Mouse (Mus musculus): ENCODE results near the gene Cavin2. TPM values are rescaled to one million over a fixed set of nuclear protein-coding genes. Genes with fewer than 3 reads are reported as not detected.

Cavin2 gene
- total RNA-seq, 1 experiment from 2014 or later: 25.9 TPM

DNA sequence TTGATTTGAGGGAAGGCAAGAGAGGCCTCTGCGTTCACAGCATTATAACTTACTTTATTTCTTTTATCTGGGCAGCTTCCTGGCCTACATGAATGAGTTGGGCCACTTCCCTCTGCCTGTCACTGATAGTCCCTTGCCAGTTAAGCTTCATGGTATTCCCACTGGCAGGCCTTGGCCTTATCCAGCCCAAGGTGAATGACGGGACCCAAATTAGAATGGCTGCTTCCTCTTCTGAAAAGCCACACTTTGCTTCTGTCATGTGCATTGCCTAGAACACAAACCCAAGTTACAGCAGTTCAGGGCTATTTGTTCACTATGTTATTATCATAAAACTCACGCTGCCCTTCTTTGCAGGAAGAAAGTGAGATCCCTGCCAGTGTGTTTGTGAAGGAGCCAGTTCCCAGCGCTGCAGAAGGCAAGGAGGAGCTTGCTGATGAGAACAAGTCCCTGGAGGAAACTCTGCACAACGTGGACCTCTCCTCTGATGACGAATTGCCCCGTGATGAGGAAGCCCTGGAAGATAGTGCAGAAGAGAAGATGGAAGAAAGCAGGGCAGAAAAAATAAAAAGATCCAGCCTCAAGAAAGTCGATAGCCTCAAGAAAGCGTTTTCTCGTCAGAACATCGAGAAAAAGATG is 11.5 kb downstream of the Cavin2 start:
- ATAC-seq (replicated peaks; ENCODE audit: low read depth, poor library complexity, severe bottlenecking): peak; percentile 98

DNA sequence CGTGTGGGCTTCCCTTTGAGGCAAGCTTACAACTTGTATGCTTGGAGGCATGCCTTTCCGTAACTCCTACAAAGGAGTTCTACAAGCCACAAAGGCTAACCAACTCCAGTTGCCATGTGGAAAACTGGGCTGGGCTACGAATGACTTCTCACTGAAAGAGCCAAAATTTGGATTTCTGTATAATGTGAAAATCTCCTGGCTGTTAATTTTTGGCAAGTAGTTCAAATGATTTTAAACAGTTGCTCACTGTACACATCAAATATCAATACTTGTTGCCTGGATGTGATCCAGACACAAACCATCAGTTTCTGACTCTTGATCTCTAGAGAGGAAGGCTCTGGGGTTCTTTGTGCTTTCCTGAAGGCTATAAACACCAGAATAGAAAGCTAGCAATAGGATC is 18.1 kb downstream of the Cavin2 start:
- ATAC-seq (replicated peaks; ENCODE audit: low read depth, poor library complexity, severe bottlenecking): no peak

GRCm38 (mm10) chr1:51315476-51315875 is 26.6 kb downstream of the Cavin2 start:
- no peak for ATAC-seq (replicated peaks; ENCODE audit: low read depth, poor library complexity, severe bottlenecking)

- ATAC-seq (replicated peaks; ENCODE audit: low read depth, poor library complexity, severe bottlenecking): no peak
Observed at GRCm38 (mm10) chr1:51323506-51323905, 34.6 kb downstream of the Cavin2 start.

DNA sequence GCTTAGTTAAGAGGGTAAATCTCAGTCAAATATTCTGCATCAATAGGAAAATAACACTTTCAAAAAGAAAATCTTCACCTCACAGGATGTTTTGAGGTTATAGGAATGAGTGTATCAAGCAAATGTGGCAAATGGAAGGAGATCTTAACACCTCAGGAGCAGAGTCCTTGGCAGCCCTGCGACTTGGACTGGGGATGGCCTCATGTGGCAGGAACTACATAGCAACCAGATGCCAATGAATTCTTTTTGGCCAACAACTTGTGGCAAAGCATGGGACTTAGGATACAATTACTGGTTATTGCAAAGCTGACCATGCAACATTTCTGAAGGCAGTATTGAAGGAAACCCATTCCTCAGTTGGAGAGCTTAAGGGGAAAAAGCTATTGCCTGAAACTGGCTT is 39.6 kb downstream of the Cavin2 start:
- ATAC-seq (replicated peaks; ENCODE audit: low read depth, poor library complexity, severe bottlenecking): no peak

DNA sequence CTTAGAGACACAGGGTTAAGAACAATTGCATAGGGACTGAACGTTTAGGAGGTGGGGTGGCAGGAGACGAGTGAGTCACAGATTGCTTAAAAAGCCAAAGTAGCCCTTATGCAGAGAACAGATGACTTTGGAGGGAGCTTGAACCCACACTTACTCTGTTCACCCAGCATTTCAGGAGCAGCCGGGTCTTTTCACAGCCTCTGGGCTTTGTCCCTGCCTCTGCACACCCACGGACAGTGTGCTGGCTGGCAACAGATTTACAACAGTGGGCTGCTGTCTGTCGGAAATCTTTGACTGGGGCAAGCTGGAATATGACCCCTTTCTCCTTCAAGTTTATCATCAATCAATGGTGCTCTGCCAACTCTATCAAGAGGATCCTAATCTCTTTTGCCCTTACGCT is 44.1 kb downstream of the Cavin2 start:
- ATAC-seq (replicated peaks; ENCODE audit: low read depth, poor library complexity, severe bottlenecking): no peak

DNA sequence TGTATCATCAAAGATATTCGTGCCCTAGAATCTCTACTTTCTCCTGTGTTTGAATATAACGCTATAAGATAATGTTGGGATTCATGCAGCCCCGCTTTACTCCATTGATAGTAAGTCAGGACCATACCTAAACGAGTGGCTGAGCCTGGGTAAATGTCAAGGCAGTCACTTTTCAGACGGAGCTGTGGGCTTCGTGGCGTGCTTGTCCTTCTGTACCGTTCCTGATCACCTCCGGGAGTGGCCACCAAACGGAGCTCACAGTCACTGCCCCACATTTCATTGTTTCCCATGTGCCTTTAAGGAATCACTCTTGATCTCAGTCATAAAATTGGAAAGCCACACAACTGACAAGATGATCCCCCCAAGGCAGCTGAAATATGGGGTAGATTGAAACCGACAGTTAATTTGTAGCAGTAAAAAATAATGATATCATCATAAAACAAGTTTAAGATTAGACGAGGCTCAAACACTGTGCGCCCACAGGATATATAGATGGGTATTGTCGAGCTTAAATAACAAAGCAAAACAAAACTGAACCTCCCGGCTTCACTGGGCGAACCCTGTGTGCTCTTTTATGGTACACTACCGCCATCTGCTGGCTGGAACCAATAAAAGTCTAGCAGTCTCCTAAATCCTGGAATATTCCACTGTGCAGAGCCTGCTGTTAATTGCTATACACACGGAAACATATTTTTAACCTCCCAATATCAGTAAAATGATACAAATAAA is 44.8 kb downstream of the Cavin2 start:
- peak; percentile 92 for ATAC-seq (replicated peaks; ENCODE audit: low read depth, poor library complexity, severe bottlenecking)

DNA sequence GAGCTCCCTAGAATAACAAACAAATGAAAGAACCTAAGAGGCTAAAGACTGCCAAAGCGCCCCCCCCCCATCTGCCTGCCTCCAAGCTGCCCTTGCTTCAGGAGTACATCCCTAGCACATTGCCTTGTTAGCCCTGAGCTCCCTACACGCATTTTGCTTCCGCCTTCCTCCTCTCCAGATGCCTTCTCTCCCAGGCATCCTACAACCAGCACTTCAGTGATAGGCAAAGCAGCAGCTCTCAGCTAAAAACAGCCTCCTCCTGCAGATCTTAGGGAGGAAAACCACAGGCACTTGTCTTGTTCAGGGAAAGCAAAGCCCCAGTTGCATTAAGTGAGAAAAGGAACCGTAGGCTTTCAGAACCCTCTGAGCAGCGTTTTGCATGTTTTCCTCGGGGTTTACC is 45.4 kb downstream of the Cavin2 start:
- ATAC-seq (replicated peaks; ENCODE audit: low read depth, poor library complexity, severe bottlenecking): peak; percentile 26

GRCm38 (mm10) chr1:51335081-51335480 is 46.2 kb downstream of the Cavin2 start:
- no peak for ATAC-seq (replicated peaks; ENCODE audit: low read depth, poor library complexity, severe bottlenecking)

GRCm38 (mm10) chr1:51344160-51344559 is 55.2 kb downstream of the Cavin2 start:
- no peak for ATAC-seq (replicated peaks; ENCODE audit: low read depth, poor library complexity, severe bottlenecking)

GRCm38 (mm10) chr1:51347596-51347995 is 58.7 kb downstream of the Cavin2 start:
- no peak for ATAC-seq (replicated peaks; ENCODE audit: low read depth, poor library complexity, severe bottlenecking)

GRCm38 (mm10) chr1:51348631-51349030 is 59.7 kb downstream of the Cavin2 start:
- ATAC-seq (replicated peaks; ENCODE audit: low read depth, poor library complexity, severe bottlenecking): no peak

- ATAC-seq (replicated peaks; ENCODE audit: low read depth, poor library complexity, severe bottlenecking): no peak
Observed at GRCm38 (mm10) chr1:51349291-51349967, 60.5 kb downstream of the Cavin2 start.

Other genes with a start within 250 kb of the Cavin2 start
- 53.3 and 57.7 TPM in 2 replicates for gene Nabp1, start 189.3 kb downstream of the Cavin2 start, total RNA-seq (2017)